Mouse (Mus musculus): ENCODE measurements around the gene Paip2b. TPM values are rescaled to one million over a fixed set of nuclear protein-coding genes. Genes with fewer than 3 reads are reported as not detected.

Gene Paip2b
- total and polyA plus RNA-seq, 3 experiments, result 18.4 to 21.0 TPM; not detected in 1

DNA sequence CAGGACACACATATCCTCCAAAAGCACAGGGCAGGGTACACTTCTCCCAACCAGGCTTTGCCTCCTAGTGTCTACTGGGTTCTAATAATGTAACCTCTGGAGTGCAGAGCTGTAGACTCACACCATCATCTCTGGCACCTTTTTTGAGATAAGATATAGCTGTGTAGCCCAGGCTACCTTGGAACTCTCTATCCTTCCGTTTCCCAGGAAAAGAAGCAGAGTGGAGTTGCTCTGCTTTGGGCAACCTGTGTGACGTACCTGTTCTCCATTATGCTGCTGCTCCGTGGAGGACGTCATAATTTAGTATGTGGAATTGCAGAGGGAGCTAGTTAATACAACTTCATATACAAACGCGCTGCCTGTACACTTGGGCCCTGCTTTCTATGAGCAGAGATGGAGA, 69.2 kb downstream of the Paip2b start, which contains the start of gene Ankrd53:
TSS of gene Ankrd53 (plus strand) at position 301 of the 400 bp plus-strand sequence.
- no peaks in the 10 kb centered on the region for H3K36me3 ChIP-seq (ENCODE audit: control insufficient read depth in 1 of 2, insufficient read depth in 2 of 2, low read length in 2 of 2)
- H3K4me3 ChIP-seq (ENCODE audit: control insufficient read depth in 1 of 2, insufficient read depth in 1 of 2, low read depth in 2 of 2, low read length in 2 of 2), result no peak within 1 kb of the TSS
- H3K27ac ChIP-seq (ENCODE audit: control insufficient read depth, low read depth, low read length), result no peak within 1 kb of the TSS
- no peak within 1 kb of the TSS for H3K9ac ChIP-seq (ENCODE audit: control insufficient read depth, low read depth, low read length, poor library complexity, severe bottlenecking)
- no peaks in the 10 kb centered on the region for H3K27me3 ChIP-seq (ENCODE audit: control insufficient read depth in 1 of 2, insufficient read depth in 2 of 2, low read length in 2 of 2)
- H3K9me3 ChIP-seq (replicated peaks; ENCODE audit: insufficient read depth, low read length), result no peaks in the 10 kb centered on the region
- no peaks in the 10 kb centered on the region for H3K4me1 ChIP-seq (ENCODE audit: control insufficient read depth in 1 of 2, insufficient read depth in 2 of 2, low read length in 2 of 2)
- no peak for DNase-seq (ENCODE audit: low read depth, low spot score)
- no peaks in the 10 kb centered on the region for H3K79me2 ChIP-seq (ENCODE audit: control insufficient read depth, insufficient read depth, low read length, poor library complexity)
- TF ChIP-seq TBP (IDR thresholded peaks at IDR 0.05; ENCODE audit: low read depth, low read length) (no peak), ZC3H11A (IDR thresholded peaks at IDR 0.05; ENCODE audit: low read depth, low read length) (no peak), POLR2AphosphoS2 (IDR thresholded peaks at IDR 0.05; ENCODE audit: low read length) (no peak), CHD2 (IDR thresholded peaks at IDR 0.05; ENCODE audit: low read length) (no peak), NRF1 (IDR thresholded peaks at IDR 0.05; ENCODE audit: insufficient read depth, low read depth, low read length, poor library complexity, severe bottlenecking) (no peak), MXI1 (IDR thresholded peaks at IDR 0.05; ENCODE audit: low read depth, low read length) (no peak), CHD1 (IDR thresholded peaks at IDR 0.05; ENCODE audit: low read depth, low read length) (no peak), JUND (IDR thresholded peaks at IDR 0.05; ENCODE audit: low read depth, low read length) (no peak), ZNF384 (IDR thresholded peaks at IDR 0.05; ENCODE audit: low read depth, low read length) (no peak)

DNA sequence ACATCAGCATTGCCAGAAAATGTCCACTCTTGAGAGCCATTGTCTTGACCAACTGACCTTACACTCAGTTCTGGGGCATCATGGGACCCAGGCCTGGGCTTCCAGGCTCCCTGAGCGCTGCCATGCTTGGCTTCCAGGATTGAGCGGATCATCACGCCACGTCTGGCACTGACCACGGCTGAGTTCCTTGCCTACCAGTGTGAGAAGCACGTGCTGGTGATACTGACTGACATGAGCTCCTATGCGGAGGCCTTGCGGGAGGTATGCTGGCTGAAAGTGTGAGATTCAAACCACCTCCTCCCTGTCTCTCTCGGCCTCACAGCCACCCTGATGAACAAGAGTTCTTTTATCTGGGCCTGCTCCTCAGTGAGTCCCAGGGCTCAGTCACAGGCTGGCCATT, 75.5 kb downstream of the Paip2b start:
- H3K27me3 ChIP-seq (ENCODE audit: control insufficient read depth in 1 of 2, insufficient read depth in 2 of 2, low read length in 2 of 2), result no peaks in the 10 kb centered on the region; a peak in 2 of 4 replicates

More for the DNA sequence above, 75.5 kb downstream of the Paip2b start:
- Histone ChIP-seq H3K4me3 (ENCODE audit: control insufficient read depth in 1 of 2, insufficient read depth in 1 of 2, low read depth in 2 of 2, low read length in 2 of 2) (no peak overlapping the region), H3K36me3 (ENCODE audit: control insufficient read depth in 1 of 2, insufficient read depth in 2 of 2, low read length in 2 of 2) (no peaks in the 10 kb centered on the region), H3K9me3 (replicated peaks; ENCODE audit: insufficient read depth, low read length) (no peaks in the 10 kb centered on the region), H3K9ac (ENCODE audit: control insufficient read depth, low read depth, low read length, poor library complexity, severe bottlenecking) (no peak overlapping the region), H3K27ac (ENCODE audit: control insufficient read depth, low read depth, low read length) (no peak overlapping the region), H3K79me2 (ENCODE audit: control insufficient read depth, insufficient read depth, low read length, poor library complexity) (no peaks in the 10 kb centered on the region), H3K4me1 (ENCODE audit: control insufficient read depth in 1 of 2, insufficient read depth in 2 of 2, low read length in 2 of 2) (no peaks in the 10 kb centered on the region)
- TF ChIP-seq CHD1 (IDR thresholded peaks at IDR 0.05; ENCODE audit: low read depth, low read length), result no peak
- no peak for DNase-seq (ENCODE audit: low read depth, low spot score)

Other genes with a start within 250 kb of the Paip2b start
- not detected in 2 replicates for gene Clec4f, start 175.6 kb downstream of the Paip2b start, total RNA-seq (2012; rRNA removed)
- gene Clec4f, start 175.6 kb downstream of the Paip2b start, polyA plus RNA-seq (2012; ENCODE audit: insufficient read depth in 1 of 2, insufficient read length in 2 of 2, low read depth in 1 of 2, low replicate concordance in 2 of 2, missing spikeins in 1 of 2), result not detected
- gene Cd207, start 153.9 kb downstream of the Paip2b start, total RNA-seq (2012; rRNA removed), result not detected in 2 replicates
- not detected for gene Cd207, start 153.9 kb downstream of the Paip2b start, polyA plus RNA-seq (2012; ENCODE audit: insufficient read depth in 1 of 2, insufficient read length in 2 of 2, low read depth in 1 of 2, low replicate concordance in 2 of 2, missing spikeins in 1 of 2)
- gene Vax2, start 120.5 kb downstream of the Paip2b start, total RNA-seq (2012; rRNA removed), result 0.39 and 0.46 TPM in 2 replicates
- gene Vax2, start 120.5 kb downstream of the Paip2b start, polyA plus RNA-seq (2012; ENCODE audit: insufficient read depth in 1 of 2, insufficient read length in 2 of 2, low read depth in 1 of 2, low replicate concordance in 2 of 2, missing spikeins in 1 of 2), result 1 to 10 TPM in 1 of 2 experiments, not detected in 1; 3.2 TPM
- not detected in 2 replicates for gene Atp6v1b1, start 88.8 kb downstream of the Paip2b start, total RNA-seq (2012; rRNA removed)
- under 1 TPM in 1 of 2 experiments, not detected in 1; 0.08 TPM for gene Atp6v1b1, start 88.8 kb downstream of the Paip2b start, polyA plus RNA-seq (2012; ENCODE audit: insufficient read depth in 1 of 2, insufficient read length in 2 of 2, low read depth in 1 of 2, low replicate concordance in 2 of 2, missing spikeins in 1 of 2)
- not detected in 2 replicates for gene Ankrd53, start 69.1 kb downstream of the Paip2b start, total RNA-seq (2012; rRNA removed)
- gene Ankrd53, start 69.1 kb downstream of the Paip2b start, polyA plus RNA-seq (2012; ENCODE audit: insufficient read depth in 1 of 2, insufficient read length in 2 of 2, low read depth in 1 of 2, low replicate concordance in 2 of 2, missing spikeins in 1 of 2), result under 1 TPM in 1 of 2 experiments, not detected in 1; 0.67 TPM
- 51.1 and 56.2 TPM in 2 replicates for gene Tex261, start 55.9 kb downstream of the Paip2b start, total RNA-seq (2012; rRNA removed)
- 100 to 1,000 TPM in 1 of 2 experiments, not detected in 1; 104 TPM for gene Tex261, start 55.9 kb downstream of the Paip2b start, polyA plus RNA-seq (2012; ENCODE audit: insufficient read depth in 1 of 2, insufficient read length in 2 of 2, low read depth in 1 of 2, low replicate concordance in 2 of 2, missing spikeins in 1 of 2)
- gene Nagk, start 36.8 kb downstream of the Paip2b start, total RNA-seq (2012; rRNA removed), result 3.6 and 5.0 TPM in 2 replicates
- 1 to 10 TPM in 1 of 2 experiments, not detected in 1; 6.3 TPM for gene Nagk, start 36.8 kb downstream of the Paip2b start, polyA plus RNA-seq (2012; ENCODE audit: insufficient read depth in 1 of 2, insufficient read length in 2 of 2, low read depth in 1 of 2, low replicate concordance in 2 of 2, missing spikeins in 1 of 2)
- gene Zfp638, start 35.4 kb upstream of the Paip2b start, total RNA-seq (2012; rRNA removed), result 50.1 and 53.0 TPM in 2 replicates
- 10 to 100 TPM; 61.2 to 69.0 TPM for gene Zfp638, start 35.4 kb upstream of the Paip2b start, polyA plus RNA-seq (2012; ENCODE audit: insufficient read depth in 1 of 2, insufficient read length in 2 of 2, low read depth in 1 of 2, low replicate concordance in 2 of 2, missing spikeins in 1 of 2)
- gene Dysf, start 176.8 kb upstream of the Paip2b start, total RNA-seq (2012; rRNA removed), result not detected in 2 replicates
- gene Dysf, start 176.8 kb upstream of the Paip2b start, polyA plus RNA-seq (2012; ENCODE audit: insufficient read depth in 1 of 2, insufficient read length in 2 of 2, low read depth in 1 of 2, low replicate concordance in 2 of 2, missing spikeins in 1 of 2), result not detected

Measured in MEL (cell line).